Mouse (Mus musculus) ES-E14 (cell line): ENCODE data around the gene Hjurp. TPM values are rescaled to one million over a fixed set of nuclear protein-coding genes. Genes with fewer than 3 reads are reported as not detected.
"Not testable (repeated sequence)": the region's sequence is repeated elsewhere in the genome, so short reads cannot be mapped to it uniquely, and the experiment has no call there.

Source experiments
- DNase-seq: peaks from one replicate; pipeline ENCODE4 v3.0.0-alpha.2; 2013; ENCODE audit warnings: low read depth, low spot score
- H3K27ac ChIP-seq: 2 replicates; pipeline ENCODE4 v1.5.1; 2012; ENCODE audit warnings: low read depth, mild to moderate bottlenecking, low read length, moderate library complexity, mixed read lengths; ENCODE audit not compliant: poor library complexity, insufficient read depth, severe bottlenecking
- H3K36me3 ChIP-seq: 2 replicates; pipeline ENCODE4 v1.6.1; 2012; ENCODE audit warnings: mild to moderate bottlenecking, low read length, moderate library complexity, mixed read lengths; ENCODE audit not compliant: control insufficient read depth, poor library complexity, insufficient read depth, severe bottlenecking
- H3K4me1 ChIP-seq, 2 experiments: fragments of 150-350 bp in 1 of 2; sonication (generic) in 1 of 2; 2 replicates each; pipeline ENCODE4 v1.6.1; 2012; ENCODE audit warnings: low read length in 2 of 2, mild to moderate bottlenecking in 1 of 2, mixed read lengths in 1 of 2; ENCODE audit not compliant: control insufficient read depth in 2 of 2, insufficient read depth in 2 of 2, poor library complexity in 1 of 2
- H3K4me3 ChIP-seq, 2 experiments: fragments of 150-350 bp in 1 of 2; sonication (generic) in 1 of 2; 2 replicates each; pipeline ENCODE4 v1.5.1; 2012; ENCODE audit warnings: low read length in 2 of 2, low read depth in 1 of 2, mild to moderate bottlenecking in 1 of 2, mixed read lengths in 1 of 2; ENCODE audit not compliant: insufficient read depth in 1 of 2, poor library complexity in 1 of 2, severe bottlenecking in 1 of 2
- H3K9ac ChIP-seq: 2 replicates; pipeline ENCODE4 v1.6.1; 2012; ENCODE audit warnings: low read depth, mild to moderate bottlenecking, low read length, mixed read lengths; ENCODE audit not compliant: poor library complexity, insufficient read depth, severe bottlenecking
- H3K9me3 ChIP-seq: fragments of 150-350 bp; sonication (generic); 2 replicates; pipeline ENCODE4 v1.6.1; 2012; ENCODE audit warnings: low read depth, mild to moderate bottlenecking, low read length; ENCODE audit not compliant: control insufficient read depth, insufficient read depth
- CHD2 ChIP-seq: IDR thresholded peaks from 2 replicates; pipeline ENCODE4 v1.6.1; 2014; ENCODE audit warnings: mild to moderate bottlenecking, low read depth, low read length, inconsistent platforms
- HCFC1 ChIP-seq: IDR thresholded peaks from 2 replicates; pipeline ENCODE4 v1.6.1; 2012; ENCODE audit warnings: low read length, inconsistent platforms, borderline replicate concordance; ENCODE audit not compliant: insufficient read depth
- MAFK ChIP-seq: IDR thresholded peaks from 2 replicates; pipeline ENCODE4 v1.6.1; 2014; ENCODE audit warnings: mild to moderate bottlenecking, low read depth, low read length, inconsistent platforms; ENCODE audit not compliant: insufficient read depth
- ZC3H11A ChIP-seq: IDR thresholded peaks from 2 replicates; pipeline ENCODE4 v1.6.1; 2012; ENCODE audit warnings: low read depth, mild to moderate bottlenecking, inconsistent platforms, low read length, borderline replicate concordance
- ZNF384 ChIP-seq: IDR thresholded peaks from 2 replicates; pipeline ENCODE4 v1.6.1; 2012; ENCODE audit warnings: low read depth, low read length, inconsistent platforms
- in situ Hi-C, 2 experiments: fragments of 600-800 bp; cut with MboI; formaldehyde crosslinking; loops; one replicate each; pipeline ENCODE4 v1.15.1; 2025; ENCODE audit warnings: low sequenced_read_pairs in 2 of 2, inconsistent platforms in 1 of 2; ENCODE audit not compliant: unreplicated experiment in 2 of 2
- total RNA-seq: library from RNA; depleted of rRNA; stranded (reverse); fragments of 300-350 nt; gene quantifications from 2 replicates; pipeline ENCODE4 v1.2.3, GENCODE M21; 2012

Hjurp gene
- total RNA-seq, 1 experiment, result 168 TPM

- Histone ChIP-seq H3K36me3 (no peaks in the 10 kb centered on the region), H3K9ac (no peak within 1 kb of the TSS), H3K4me1 (no peaks in the 10 kb centered on the region), H3K9me3 (no peaks in the 10 kb centered on the region), H3K27ac (no peak within 1 kb of the TSS), H3K4me3 (no peak within 1 kb of the TSS)
- TF ChIP-seq HCFC1, result no peak
- TF ChIP-seq CHD2, result no peak
- no peak for DNase-seq
- in situ Hi-C loops, result no loop called here
Measured at GRCm38 (mm10) chr1:88226670-88227379, 50.6 kb downstream of the Hjurp start, which contains the start of gene Mroh2a. Gene Mroh2a, plus strand, starts transcription at chr1:88226986.

- in situ Hi-C loops, result no loop called here
- no peaks in the 10 kb centered on the region for H3K4me1 ChIP-seq
- H3K9ac ChIP-seq, result no peak overlapping the region
- no peaks in the 10 kb centered on the region for H3K9me3 ChIP-seq
- no peaks in the 10 kb centered on the region for H3K36me3 ChIP-seq
- no peak overlapping the region for H3K4me3 ChIP-seq
- no peak overlapping the region for H3K27ac ChIP-seq
- no peak for DNase-seq
- TF ChIP-seq MAFK (no peak), HCFC1 (no peak), ZNF384 (no peak), ZC3H11A (no peak), CHD2 (no peak)
Measured at GRCm38 (mm10) chr1:88225741-88226140, 51.7 kb downstream of the Hjurp start.

GRCm38 (mm10) chr1:88225301-88225700, 52.1 kb downstream of the Hjurp start:
- H3K9me3 ChIP-seq, H3K36me3 ChIP-seq, DNase-seq, H3K4me1 ChIP-seq, H3K9ac ChIP-seq, in situ Hi-C loops, H3K4me3 ChIP-seq, H3K27ac ChIP-seq: not testable (repeated sequence)

- no peak for DNase-seq
- no peaks in the 10 kb centered on the region for H3K36me3 ChIP-seq
- TF ChIP-seq MAFK, result no peak
- no peak for TF ChIP-seq ZC3H11A
- no peak for TF ChIP-seq ZNF384
- no peak for TF ChIP-seq CHD2
- no peak for TF ChIP-seq HCFC1
- no peaks in the 10 kb centered on the region for H3K4me1 ChIP-seq
- no peak overlapping the region for H3K9ac ChIP-seq
- no peak overlapping the region for H3K27ac ChIP-seq
- H3K9me3 ChIP-seq, result no peaks in the 10 kb centered on the region
- in situ Hi-C loops, result no loop called here
- H3K4me3 ChIP-seq, result no peak overlapping the region
Measured at GRCm38 (mm10) chr1:88224029-88224776, 53.2 kb downstream of the Hjurp start.

GRCm38 (mm10) chr1:88223591-88223990, 53.8 kb downstream of the Hjurp start:
- no peak overlapping the region for H3K4me3 ChIP-seq
- H3K9me3 ChIP-seq, result no peaks in the 10 kb centered on the region
- H3K4me1 ChIP-seq, result no peaks in the 10 kb centered on the region
- no peaks in the 10 kb centered on the region for H3K36me3 ChIP-seq
- no peak for DNase-seq
- TF ChIP-seq ZC3H11A (no peak), HCFC1 (no peak), MAFK (no peak), CHD2 (no peak), ZNF384 (no peak)
- in situ Hi-C loops, result no loop called here
- H3K9ac ChIP-seq, result no peak overlapping the region
- H3K27ac ChIP-seq, result no peak overlapping the region

- H3K27ac ChIP-seq, H3K36me3 ChIP-seq, in situ Hi-C loops, H3K9ac ChIP-seq, H3K4me3 ChIP-seq, H3K9me3 ChIP-seq, H3K4me1 ChIP-seq, DNase-seq: not testable (repeated sequence)
Measured at GRCm38 (mm10) chr1:88223011-88223515, 54.4 kb downstream of the Hjurp start.
